Mouse (Mus musculus) C3H10T1/2 (cell line): ENCODE results near the gene Nmbr. TPM values are rescaled to one million over a fixed set of nuclear protein-coding genes. Genes with fewer than 3 reads are reported as not detected.

ENCODE experiments used
- polyA plus RNA-seq, 2 experiments: library from polyadenylated mRNA; unstranded; fragments of >200 nt; fragmentation: generic; extraction: Trizol; gene quantifications; one replicate each; pipeline ENCODE4 v1.2.1; 2012; ENCODE audit warnings: missing spikeins in 2 of 2

The Nmbr gene
- polyA plus RNA-seq = not detected

DNA sequence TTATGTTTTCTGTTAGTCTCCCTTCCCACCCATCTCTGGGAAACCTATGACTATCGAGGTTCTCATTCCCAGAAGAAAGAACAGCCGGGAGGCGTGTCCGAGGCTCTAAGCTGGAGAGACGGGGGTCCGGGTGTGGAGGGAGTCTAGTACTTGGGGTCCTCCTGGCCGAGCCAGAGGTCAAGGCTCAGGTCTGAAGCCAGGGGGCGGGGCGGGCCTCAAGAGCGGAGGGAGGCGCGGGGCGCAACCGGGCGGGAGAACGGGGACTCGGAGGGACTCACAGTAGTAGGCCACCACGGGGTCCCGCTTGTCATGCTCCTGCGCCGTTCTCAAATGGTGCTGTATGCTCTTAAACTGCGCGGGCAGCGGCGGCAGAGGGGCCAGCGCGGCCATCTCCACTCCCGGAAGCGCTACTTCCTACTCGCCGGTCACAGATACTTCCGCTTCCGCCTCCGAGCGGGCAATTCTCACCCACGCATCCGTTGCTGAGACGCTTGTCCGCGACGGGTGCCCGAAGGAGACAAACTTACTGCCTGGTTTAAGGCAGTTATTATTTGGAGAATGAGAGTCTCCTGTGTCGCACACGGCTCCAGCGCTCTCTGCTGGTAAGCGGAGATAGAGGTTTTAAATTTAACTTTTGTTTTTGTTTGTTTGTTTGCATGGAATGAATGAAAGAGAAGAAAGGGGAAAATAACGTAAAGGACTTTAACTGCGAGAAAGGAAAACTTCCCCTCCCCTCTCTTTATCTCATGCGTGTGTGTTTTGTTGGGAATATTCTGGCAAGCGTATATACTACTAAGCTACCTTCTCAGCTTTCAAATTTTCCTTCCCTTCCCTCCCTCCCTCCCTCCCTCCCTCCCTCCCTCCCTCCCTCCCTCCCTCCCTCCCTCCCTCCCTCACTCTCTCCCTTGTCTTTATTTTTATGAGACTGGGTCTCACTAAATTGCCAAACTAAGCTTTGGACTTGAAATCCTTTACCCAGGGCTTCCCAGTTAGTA is at the start of gene Nmbr, which contains the start of gene Vta1:
Gene Nmbr (plus strand): TSS at position 520 of the 995 bp plus-strand sequence.
Gene Vta1 (minus strand): TSS at position 489 of the 995 bp plus-strand sequence.

DNA sequence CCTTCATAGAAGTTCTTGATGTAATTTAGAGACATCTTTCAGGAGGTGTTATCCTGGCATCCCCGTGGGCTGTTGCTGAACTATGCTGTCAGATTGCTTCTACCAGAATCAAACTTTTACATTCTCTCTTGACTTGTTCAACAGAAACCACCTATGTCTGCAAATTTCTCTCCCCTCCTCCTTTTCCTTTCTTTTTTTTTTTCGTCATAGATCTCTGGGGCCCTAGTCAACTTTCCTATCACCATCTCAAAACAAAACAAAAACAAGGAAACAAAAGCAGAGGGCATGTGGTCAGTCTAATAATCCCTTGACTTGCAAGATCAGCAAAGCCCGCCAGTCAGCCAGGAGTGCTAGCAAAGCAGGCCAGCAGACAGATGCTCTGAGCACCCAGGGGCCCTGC is 12.7 kb downstream of the Nmbr start, which contains the start of gene Gje1:
Gene Gje1 (minus strand): TSS at position 101 of the 400 bp plus-strand sequence.

Other genes starting within 250 kb of the Nmbr start
- gene Adgrg6, start 159.9 kb upstream of the Nmbr start, polyA plus RNA-seq = 1 to 10 TPM in 1 of 2 experiments, under 1 TPM in 1; 0.67 to 4.4 TPM
- 10 to 100 TPM; 18.4 to 68.2 TPM for gene Vta1, start within 50 bp of the Nmbr start, polyA plus RNA-seq
- gene Gje1, start 12.6 kb downstream of the Nmbr start, polyA plus RNA-seq = not detected